Mouse (Mus musculus) kidney, postnatal 10 days (tissue): ENCODE results near the gene 2610001J05Rik.
"Not testable (repeated sequence)": the region's sequence is repeated elsewhere in the genome, so short reads cannot be mapped to it uniquely, and the experiment has no call there.

ENCODE experiments used
- DNase-seq: peaks from one replicate; pipeline ENCODE4 v3.0.0; 2021; ENCODE audit warnings: mixed read lengths

Gene 2610001J05Rik

GRCm38 (mm10) chr6:13870919-13871624, at the start of gene 2610001J05Rik:
TSS of gene 2610001J05Rik (minus strand) at chr6:13871518.
- peak; percentile 94 for DNase-seq

DNA sequence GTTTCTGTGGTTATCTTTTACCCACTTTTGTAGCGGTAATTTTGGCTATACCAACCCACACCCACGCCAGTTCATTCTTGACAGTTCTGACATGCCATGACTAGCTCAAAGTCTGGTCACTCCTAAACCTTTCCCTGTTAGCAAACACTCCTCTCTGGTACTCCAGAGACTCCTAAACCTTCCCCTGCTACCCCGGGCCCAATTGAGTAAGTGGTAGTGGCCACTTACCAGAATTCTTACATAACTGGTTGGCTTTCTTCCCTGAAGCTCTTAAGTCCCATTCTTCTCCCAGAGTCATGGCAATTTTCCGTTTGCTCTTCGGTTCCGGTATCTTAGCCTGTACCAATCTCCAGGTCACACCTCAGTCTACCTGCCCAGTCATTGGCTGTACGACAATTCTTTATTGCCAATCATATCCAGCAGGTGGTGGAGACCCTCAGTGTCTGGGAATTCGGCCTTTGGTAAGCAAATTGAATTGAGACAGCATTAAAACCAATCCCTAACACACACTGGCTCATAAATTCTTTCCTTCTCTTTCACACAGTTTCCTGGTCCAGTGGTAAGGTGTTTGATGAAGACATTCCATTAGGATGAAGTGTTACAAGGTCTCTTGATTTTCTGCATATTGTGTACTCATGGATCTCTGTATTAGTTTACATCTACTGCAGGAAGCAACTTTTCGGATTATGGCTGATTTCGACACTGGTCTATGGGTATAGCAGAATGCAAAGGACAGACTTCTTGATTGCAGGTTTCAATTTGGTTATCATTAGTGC, 38.6 kb upstream of the 2610001J05Rik start:
- DNase-seq = no peak

GRCm38 (mm10) chr6:13902941-13903627, 31.8 kb upstream of the 2610001J05Rik start:
- no peak for DNase-seq

DNA sequence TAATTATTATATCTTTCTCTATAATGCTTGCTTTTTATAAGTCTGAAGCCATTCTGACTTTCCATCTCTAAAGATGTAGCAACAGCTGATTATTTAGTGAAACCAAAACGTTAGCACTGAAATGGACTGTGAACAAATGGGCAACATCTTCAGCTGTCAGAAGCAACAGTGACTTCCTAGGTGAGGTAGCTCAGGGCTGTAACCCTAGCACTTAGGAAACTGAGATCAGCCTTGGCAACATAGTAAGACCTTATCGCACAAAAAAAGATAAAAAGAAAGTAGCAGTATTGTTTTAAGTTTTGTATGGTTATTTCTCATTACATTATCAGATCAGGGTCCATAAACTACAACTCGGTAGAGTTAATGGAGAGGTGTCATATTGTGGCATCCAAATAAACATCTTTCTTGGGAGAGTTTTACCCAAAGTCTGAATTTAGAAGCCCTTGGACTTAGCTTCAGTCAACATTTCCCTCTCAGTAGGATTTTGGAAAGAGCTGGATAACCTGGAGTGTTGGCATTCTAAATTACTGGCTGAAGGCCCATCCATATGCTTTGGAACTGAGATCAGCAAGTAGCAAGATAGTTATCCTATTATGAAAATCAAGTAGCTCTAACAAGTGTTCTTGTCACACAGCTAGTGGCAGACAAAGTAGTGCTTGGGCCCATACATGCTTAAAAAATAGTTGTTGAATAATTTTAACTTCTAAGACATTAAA, 13.7 kb upstream of the 2610001J05Rik start:
- DNase-seq = no peak

DNA sequence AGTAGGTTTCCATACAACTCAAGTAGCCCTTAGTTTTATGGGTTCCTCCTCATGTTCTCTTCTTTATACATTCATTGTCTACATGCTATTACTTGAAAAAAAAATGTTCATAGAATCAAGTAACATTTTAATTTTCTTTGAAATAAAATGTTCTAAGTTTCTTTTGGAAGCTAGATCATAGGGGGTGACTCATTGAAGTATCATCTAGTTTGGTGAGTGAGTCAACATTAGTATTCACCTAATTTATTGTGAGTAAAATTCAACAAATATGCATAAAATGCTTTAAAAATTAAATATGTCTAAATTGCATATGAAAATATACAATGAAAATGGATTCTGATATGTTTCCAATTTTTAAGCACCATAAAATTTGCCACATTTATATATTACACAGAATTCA, 11.6 kb upstream of the 2610001J05Rik start:
- no peak for DNase-seq

DNA sequence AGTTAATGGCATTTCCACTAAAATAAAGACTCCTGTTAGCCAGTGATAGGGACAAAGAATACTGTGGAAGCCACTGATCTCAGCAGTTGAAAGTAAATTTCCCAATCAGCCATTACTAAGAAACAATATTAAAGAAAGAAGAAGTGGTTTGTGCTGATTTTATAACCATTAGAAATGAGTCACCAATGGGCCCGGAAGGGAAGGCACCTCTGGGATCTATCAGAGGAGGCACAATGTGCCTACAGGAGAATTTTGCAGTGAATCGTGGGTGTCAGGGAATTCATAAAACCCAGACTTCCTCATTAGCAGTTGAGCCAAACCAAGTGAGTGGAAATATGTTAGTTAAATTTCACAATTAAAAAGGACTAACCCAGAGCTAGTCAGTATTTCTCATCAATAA, 2.6 kb upstream of the 2610001J05Rik start:
- no peak for DNase-seq

DNA sequence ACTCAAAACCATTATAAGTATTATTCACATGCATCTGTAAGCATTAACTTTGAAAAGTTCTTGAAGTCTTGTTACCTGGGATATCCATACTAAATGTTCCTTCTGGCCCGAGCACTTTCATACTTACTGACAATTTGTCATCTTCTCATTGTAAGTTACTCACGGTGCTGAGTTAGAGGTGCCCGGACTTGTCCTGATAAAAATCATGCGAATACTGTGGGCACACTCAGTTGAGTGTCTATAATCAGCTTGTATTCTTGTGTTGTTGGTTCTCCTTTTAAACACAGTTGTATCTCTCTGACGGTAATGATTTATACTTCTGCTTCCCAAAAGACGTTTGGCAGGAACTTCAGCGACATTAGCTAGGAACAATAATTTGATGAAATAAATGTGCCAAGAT, 758 bp upstream of the 2610001J05Rik start:
- DNase-seq = no peak

DNA sequence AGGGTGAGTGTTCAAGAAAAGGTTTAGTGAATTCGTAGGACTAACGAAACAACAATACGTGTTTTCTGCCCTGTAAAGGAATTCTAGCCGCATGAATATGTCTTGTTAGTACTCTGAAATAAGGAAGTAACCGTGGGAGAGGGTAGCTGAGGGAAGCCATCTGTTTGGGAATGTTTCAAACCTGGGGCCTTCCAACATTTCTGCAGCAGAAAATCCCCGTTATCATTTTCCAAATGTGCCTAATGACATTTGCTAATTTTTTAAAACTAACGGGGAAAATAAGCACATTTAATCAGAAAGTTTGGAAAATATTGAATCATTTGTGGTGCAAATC, 274 bp upstream of the 2610001J05Rik start:
- no peak for DNase-seq

GRCm38 (mm10) chr6:13870289-13870741, 1.0 kb downstream of the 2610001J05Rik start:
- DNase-seq = peak; percentile 5

DNA sequence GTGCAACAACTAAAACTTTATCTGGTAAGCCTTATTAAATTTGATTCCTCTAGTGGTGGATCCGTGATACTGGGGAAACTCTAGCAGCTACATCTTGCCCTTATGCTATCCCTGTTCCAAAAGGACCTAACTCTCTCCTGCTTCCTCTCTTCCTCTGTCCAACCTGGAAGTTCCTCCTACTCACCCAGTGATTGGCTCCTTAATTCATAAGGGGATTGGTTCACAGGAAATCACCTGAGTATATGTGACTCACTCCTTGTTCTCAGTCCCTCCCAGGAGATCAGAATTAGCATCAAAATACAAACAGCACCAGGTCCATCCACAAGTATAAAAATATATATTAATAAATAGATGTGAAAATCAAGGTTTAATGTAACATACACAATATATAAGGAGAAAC, 10.7 kb downstream of the 2610001J05Rik start:
- no peak for DNase-seq

GRCm38 (mm10) chr6:13859877-13860585, 11.3 kb downstream of the 2610001J05Rik start:
- DNase-seq = no peak

- DNase-seq = no peak
These were observed 17.1 kb downstream of the 2610001J05Rik start for GRCm38 (mm10) chr6:13854230-13854629.

DNA sequence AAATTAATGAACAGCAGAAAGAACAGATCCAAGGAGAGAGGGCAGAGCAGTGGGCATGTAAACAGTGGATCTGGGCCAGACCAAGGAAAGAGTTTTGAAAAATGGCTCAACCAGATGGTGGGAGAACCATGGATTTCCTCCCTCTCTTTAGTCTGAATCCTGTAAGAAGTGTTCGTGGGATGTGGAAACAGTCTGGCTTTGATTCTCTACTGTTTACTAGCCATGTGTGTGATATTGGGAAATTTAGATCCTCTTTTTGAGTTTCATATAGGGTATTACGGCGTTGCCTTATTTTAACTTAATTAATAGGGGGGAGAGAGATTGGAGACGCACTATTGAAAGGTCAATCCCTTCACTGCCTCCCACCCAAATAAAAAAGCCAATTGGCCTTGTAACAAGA, 18.1 kb downstream of the 2610001J05Rik start:
- no peak for DNase-seq

- not testable (repeated sequence) for DNase-seq
These were observed 25.3 kb downstream of the 2610001J05Rik start for GRCm38 (mm10) chr6:13846031-13846430.

- DNase-seq = no peak
These were observed 31.8 kb downstream of the 2610001J05Rik start, which contains the start of gene Gpr85 for GRCm38 (mm10) chr6:13839345-13840054. TSS of gene Gpr85 (minus strand) at chr6:13839942.

GRCm38 (mm10) chr6:13838677-13839344, 32.5 kb downstream of the 2610001J05Rik start:
- DNase-seq = peak; percentile 76

GRCm38 (mm10) chr6:13837916-13838676, 33.2 kb downstream of the 2610001J05Rik start:
- no peak for DNase-seq

DNA sequence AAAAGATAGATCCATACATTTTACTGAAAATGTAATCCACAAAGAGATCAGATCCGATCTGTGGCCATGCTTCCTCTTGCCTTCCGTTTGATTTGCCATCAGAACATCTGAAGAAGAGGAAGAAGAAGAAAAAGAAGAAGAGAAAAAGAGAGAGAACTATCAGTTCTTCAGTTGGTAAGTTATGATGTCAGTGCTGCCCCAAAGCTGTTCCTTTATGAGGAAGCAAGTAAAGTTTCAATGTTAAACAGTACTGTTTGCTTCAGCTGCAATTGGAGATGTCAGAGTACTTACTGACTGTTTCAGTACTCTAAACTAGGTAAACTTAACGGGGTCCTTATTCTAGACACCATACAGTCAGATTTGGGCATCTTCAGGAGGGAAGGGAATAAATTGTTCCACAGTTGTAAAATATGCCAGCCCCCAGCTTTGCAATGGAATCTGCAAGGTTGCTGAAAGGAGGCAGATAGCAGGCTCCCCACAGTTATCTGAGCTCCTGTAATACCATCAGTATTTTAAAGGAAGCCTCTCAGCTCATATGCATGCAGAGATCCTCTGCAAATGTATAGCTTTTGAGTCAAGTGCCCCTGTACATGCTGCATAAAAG, 34.2 kb downstream of the 2610001J05Rik start:
- DNase-seq = no peak
